Mouse (Mus musculus) kidney, adult 2 months (tissue): ENCODE measurements around the gene Calml4.

Experiments used
- CTCF ChIP-seq: fragments of 200-500 bp; conservative IDR thresholded peaks from 2 replicates; pipeline ENCODE4 v1.5.1; 2011; ENCODE audit warnings: low read depth, mild to moderate bottlenecking, control low read depth, low read length, moderate library complexity, mixed read lengths; ENCODE audit not compliant: insufficient read depth, insufficient read length
- POLR2A ChIP-seq: fragments of 200-500 bp; IDR thresholded peaks from one replicate; pipeline ENCODE4 v1.6.1; 2011; ENCODE audit warnings: low read depth, low read length, control low read depth

DNA sequence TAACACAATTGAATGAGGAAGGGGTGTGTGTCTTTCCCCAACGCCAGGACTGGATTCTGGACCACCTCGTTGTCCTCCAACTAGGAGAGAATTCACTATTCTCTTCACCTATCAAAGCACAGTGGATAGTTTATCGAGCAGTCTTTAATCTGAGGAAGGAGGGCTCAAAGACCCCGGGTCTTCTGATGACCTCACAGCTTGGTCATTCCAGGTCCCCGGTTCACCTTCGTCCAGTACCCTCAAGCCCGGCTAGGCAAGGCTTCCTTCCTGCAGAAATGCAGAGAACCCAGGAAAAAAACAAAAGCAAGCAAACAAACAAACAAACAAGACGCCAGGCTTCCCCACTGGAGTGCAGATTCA, 19.8 kb upstream of the Calml4 start:
- TF ChIP-seq POLR2A: no peak
- no peak for TF ChIP-seq CTCF
